Comparison of ENCODE assay signal across 31 mouse cellular contexts in genomic region chr17:48343065-48343464, GRCm38 (mm10). TPM values are rescaled to one million over a fixed set of nuclear protein-coding genes. Genes with fewer than 3 reads are reported as not detected.
"Had no signal": no experiment of that assay in that cellular context is flagged by ENCODE, and none has a peak within 500 bp of the region (broad histone marks: within the 10 kb centered on the region; RNA-seq: fewer than 3 reads in every experiment).

No protein-coding gene starts in this region.

- H3K4me3 ChIP-seq: embryonic facial prominence, embryonic 10.5 days; embryonic facial prominence, embryonic 12.5 days; embryonic facial prominence, embryonic 13.5 days; embryonic facial prominence, embryonic 15.5 days; erythroblast, embryonic 14.5 days; forebrain, embryonic 10.5 days; forebrain, embryonic 12.5 days; forebrain, embryonic 13.5 days; forebrain, embryonic 15.5 days; gastrocnemius, adult 2 months; heart, adult 2 months had no signal

- DNase-seq: cerebellum, adult 9-10 months; cerebellum, adult 9-11 months; cerebellum, postnatal 10 days; cerebellum, postnatal 14 days; cerebellum, postnatal 25 days; cerebellum, postnatal 36 days; embryo, embryonic 11 days; forebrain, postnatal 0 days; gastrocnemius, adult 2 months; gastrocnemius, postnatal 10 days; gastrocnemius, postnatal 14 days; gastrocnemius, postnatal 25 days; gastrocnemius, postnatal 36 days; heart, adult 11 months; heart, adult 18-20 months; heart, adult 2 months had no signal

- H3K27ac ChIP-seq: embryonic facial prominence, embryonic 10.5 days; embryonic facial prominence, embryonic 12.5 days; embryonic facial prominence, embryonic 13.5 days; embryonic facial prominence, embryonic 15.5 days; forebrain, embryonic 10.5 days; forebrain, embryonic 12.5 days; forebrain, embryonic 13.5 days; forebrain, embryonic 15.5 days; gastrocnemius, adult 2 months; heart, adult 2 months had no signal

- H3K27me3 ChIP-seq: embryonic facial prominence, embryonic 12.5 days; embryonic facial prominence, embryonic 13.5 days; embryonic facial prominence, embryonic 15.5 days; forebrain, embryonic 12.5 days; forebrain, embryonic 13.5 days; forebrain, embryonic 15.5 days had no signal

- H3K4me2 ChIP-seq: embryonic facial prominence, embryonic 12.5 days; embryonic facial prominence, embryonic 13.5 days; embryonic facial prominence, embryonic 15.5 days; forebrain, embryonic 12.5 days; forebrain, embryonic 13.5 days; forebrain, embryonic 15.5 days had no signal

- H3K4me1 ChIP-seq: embryonic facial prominence, embryonic 10.5 days; embryonic facial prominence, embryonic 12.5 days; embryonic facial prominence, embryonic 13.5 days; embryonic facial prominence, embryonic 15.5 days; forebrain, embryonic 12.5 days; forebrain, embryonic 13.5 days; forebrain, embryonic 15.5 days had no signal

- H3K9ac ChIP-seq: embryonic facial prominence, embryonic 12.5 days; embryonic facial prominence, embryonic 13.5 days; embryonic facial prominence, embryonic 15.5 days; forebrain, embryonic 12.5 days; forebrain, embryonic 13.5 days; forebrain, embryonic 15.5 days; forebrain, postnatal 0 days had no signal

- ATAC-seq: forebrain, embryonic 13.5 days; forebrain, embryonic 14.5 days; forebrain, embryonic 15.5 days; forebrain, embryonic 16.5 days; forebrain, postnatal 0 days had no signal

- H3K36me3 ChIP-seq: embryonic facial prominence, embryonic 10.5 days; embryonic facial prominence, embryonic 12.5 days; embryonic facial prominence, embryonic 13.5 days; embryonic facial prominence, embryonic 15.5 days; forebrain, embryonic 10.5 days; forebrain, embryonic 12.5 days; forebrain, embryonic 15.5 days had no signal

- H3K9me3 ChIP-seq: embryonic facial prominence, embryonic 10.5 days; embryonic facial prominence, embryonic 12.5 days; embryonic facial prominence, embryonic 13.5 days; embryonic facial prominence, embryonic 15.5 days; forebrain, embryonic 10.5 days; forebrain, embryonic 12.5 days; forebrain, embryonic 13.5 days; forebrain, embryonic 15.5 days had no signal

RNA-seq across cellular contexts. Expression of gene Trem2, which starts 3.1 kb away (rescaled TPM):
- total RNA-seq: common myeloid progenitor, adult 5-6 weeks had no signal

RNA-seq across cellular contexts. Expression of gene Treml1, which starts 16.7 kb away (rescaled TPM):
- total RNA-seq: forebrain, postnatal 0 days; gastrocnemius, adult 2 months; gastrocnemius, adult 8-10 months; gastrocnemius, postnatal 10 days; gastrocnemius, postnatal 14 days; gastrocnemius, postnatal 36 days had no signal
- polyA plus RNA-seq: forebrain, postnatal 0 days had no signal

RNA-seq across cellular contexts. Expression of gene B430306N03Rik, which starts 27.1 kb away (rescaled TPM):
- total RNA-seq: gastrocnemius, adult 2 months; gastrocnemius, adult 8-10 months; gastrocnemius, postnatal 25 days had no signal
- polyA plus RNA-seq: embryonic facial prominence, embryonic 10.5 days; embryonic facial prominence, embryonic 11.5 days; embryonic facial prominence, embryonic 13.5 days; forebrain, embryonic 11.5 days; forebrain, embryonic 12.5 days; forebrain, embryonic 14.5 days; forebrain, embryonic 16.5 days had no signal

RNA-seq across cellular contexts. Expression of gene Treml2, which starts 43.8 kb away (rescaled TPM):
- total RNA-seq: gastrocnemius, adult 2 months had no signal
- polyA plus RNA-seq: forebrain, embryonic 14.5 days; forebrain, embryonic 16.5 days had no signal
